Mouse (Mus musculus) testis, adult 2 months (tissue): Measurements from ENCODE around the gene Vdr. TPM values are rescaled to one million over a fixed set of nuclear protein-coding genes. Genes with fewer than 3 reads are reported as not detected.

ENCODE experiments used
- H3K27ac ChIP-seq: fragments of 200-500 bp; 2 replicates; pipeline ENCODE4 v1.5.1; 2012; ENCODE audit warnings: low read depth, low read length; ENCODE audit not compliant: control insufficient read depth, insufficient read depth
- H3K27me3 ChIP-seq: fragments of 200-500 bp; 2 replicates; pipeline ENCODE4 v1.6.1; 2012; ENCODE audit warnings: mild to moderate bottlenecking, low read length, moderate library complexity; ENCODE audit not compliant: control insufficient read depth, insufficient read depth
- H3K36me3 ChIP-seq: fragments of 200-500 bp; 2 replicates; pipeline ENCODE4 v1.6.1; 2012; ENCODE audit warnings: mild to moderate bottlenecking, low read length; ENCODE audit not compliant: control insufficient read depth, insufficient read depth
- H3K4me1 ChIP-seq: fragments of 200-500 bp; 2 replicates; pipeline ENCODE4 v1.6.1; 2012; ENCODE audit warnings: low read length; ENCODE audit not compliant: control insufficient read depth, insufficient read depth
- H3K4me3 ChIP-seq: fragments of 200-500 bp; 2 replicates; pipeline ENCODE4 v1.5.1; 2012; ENCODE audit warnings: low read depth, mild to moderate bottlenecking, low read length, moderate library complexity, mixed read lengths; ENCODE audit not compliant: control insufficient read depth
- CTCF ChIP-seq: fragments of 200-500 bp; IDR thresholded peaks from 2 replicates; pipeline ENCODE4 v1.5.1; 2012; ENCODE audit warnings: low read depth, mild to moderate bottlenecking, inconsistent platforms, low read length, moderate library complexity; ENCODE audit not compliant: control insufficient read depth, insufficient read depth, insufficient replicate concordance
- POLR2A ChIP-seq: fragments of 200-500 bp; IDR thresholded peaks from 2 replicates; pipeline ENCODE4 v1.6.1; 2012; ENCODE audit warnings: low read depth, mild to moderate bottlenecking, inconsistent platforms, low read length, moderate library complexity; ENCODE audit not compliant: control insufficient read depth
- polyA plus RNA-seq: library from polyadenylated mRNA; depleted of rRNA; stranded (reverse); fragments of >200 nt; gene quantifications from 2 replicates; pipeline ENCODE4 v1.2.3, GENCODE M21; 2012

Vdr gene
- polyA plus RNA-seq, 1 experiment, result 5.7 TPM

DNA sequence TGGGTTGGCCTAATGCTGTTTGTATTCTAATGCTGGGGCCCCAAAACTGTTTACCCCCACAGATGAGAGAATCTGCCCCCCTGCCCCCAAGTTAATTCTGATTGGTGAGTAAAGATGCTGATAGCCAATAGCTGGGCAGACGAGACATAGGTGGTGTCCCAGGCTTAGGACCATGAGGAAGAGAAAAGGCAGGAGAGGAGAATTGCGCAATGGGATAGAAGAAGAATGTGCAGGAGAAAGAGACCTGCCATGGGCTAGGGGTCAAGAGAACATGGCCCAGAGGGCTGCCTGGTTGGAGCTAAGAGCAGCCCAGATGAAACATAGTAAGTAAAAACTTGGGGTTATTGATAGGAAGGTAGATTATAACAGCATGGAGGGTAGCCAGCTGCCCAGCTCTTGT lies 29.7 kb upstream of the Vdr start:
- Histone ChIP-seq H3K27ac (no peak overlapping the region), H3K4me3 (no peak overlapping the region), H3K36me3 (no peaks in the 10 kb centered on the region), H3K27me3 (no peaks in the 10 kb centered on the region), H3K4me1 (no peaks in the 10 kb centered on the region)
- TF ChIP-seq POLR2A, result no peak
- TF ChIP-seq CTCF, result no peak

GRCm38 (mm10) chr15:97938580-97938979 lies 28.1 kb upstream of the Vdr start:
- Histone ChIP-seq H3K36me3 (no peaks in the 10 kb centered on the region), H3K4me1 (no peaks in the 10 kb centered on the region), H3K4me3 (no peak overlapping the region), H3K27ac (no peak overlapping the region), H3K27me3 (no peaks in the 10 kb centered on the region)
- TF ChIP-seq CTCF, result no peak

DNA sequence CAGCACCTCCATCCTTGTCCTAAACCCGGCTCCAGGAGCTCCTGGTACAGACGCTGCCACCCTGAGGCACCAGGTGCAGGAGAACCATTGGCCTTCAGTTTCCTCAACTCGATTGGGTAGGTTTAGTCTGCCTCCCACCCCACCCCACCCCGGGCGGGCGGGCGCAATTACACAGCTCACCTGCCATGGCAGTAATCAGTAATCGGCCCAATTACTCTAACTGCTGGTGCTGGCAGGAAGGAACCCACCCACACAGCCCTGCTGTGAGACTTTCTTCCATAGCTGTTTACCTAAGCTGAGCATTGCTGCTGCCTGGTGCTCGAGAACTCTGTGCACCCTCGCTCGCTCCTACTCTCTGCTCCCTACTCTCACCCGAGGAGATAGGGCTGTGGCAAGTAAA lies 22.0 kb upstream of the Vdr start:
- Histone ChIP-seq H3K4me1 (no peaks in the 10 kb centered on the region), H3K4me3 (no peak overlapping the region), H3K27ac (no peak overlapping the region), H3K27me3 (no peaks in the 10 kb centered on the region), H3K36me3 (no peaks in the 10 kb centered on the region)
- TF ChIP-seq POLR2A (no peak), CTCF (no peak)

DNA sequence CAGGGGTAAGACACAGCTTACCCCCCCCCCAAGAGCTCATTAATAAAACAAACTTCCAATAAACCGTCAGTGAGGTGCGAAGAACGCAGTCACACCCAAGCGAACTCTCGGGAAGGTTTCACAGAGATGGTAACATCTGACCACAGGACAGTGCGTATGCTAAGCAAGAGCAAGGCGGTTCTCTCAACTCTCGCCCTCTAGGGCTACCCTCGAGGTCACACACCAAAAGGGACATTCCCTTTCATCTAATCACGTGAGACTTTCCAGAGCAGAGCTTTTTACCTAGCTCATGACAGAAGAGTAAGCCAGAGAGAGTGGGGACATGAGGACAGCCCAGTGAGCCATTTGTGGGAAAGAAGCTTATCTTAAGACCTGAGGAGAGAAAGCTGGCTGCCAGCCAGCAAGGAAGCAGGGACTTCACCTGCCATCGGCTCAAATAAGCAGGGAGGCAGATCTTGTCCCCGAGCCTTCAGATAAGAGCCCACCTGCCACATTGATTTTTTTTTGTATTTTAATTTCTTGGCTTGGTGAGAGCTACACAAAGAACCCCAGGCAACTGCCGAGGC lies 18.9 kb upstream of the Vdr start:
- no peaks in the 10 kb centered on the region for H3K4me1 ChIP-seq
- H3K27ac ChIP-seq, result no peak overlapping the region
- no peaks in the 10 kb centered on the region for H3K36me3 ChIP-seq
- no peaks in the 10 kb centered on the region for H3K27me3 ChIP-seq
- no peak overlapping the region for H3K4me3 ChIP-seq
- TF ChIP-seq POLR2A, result no peak
- no peak for TF ChIP-seq CTCF

DNA sequence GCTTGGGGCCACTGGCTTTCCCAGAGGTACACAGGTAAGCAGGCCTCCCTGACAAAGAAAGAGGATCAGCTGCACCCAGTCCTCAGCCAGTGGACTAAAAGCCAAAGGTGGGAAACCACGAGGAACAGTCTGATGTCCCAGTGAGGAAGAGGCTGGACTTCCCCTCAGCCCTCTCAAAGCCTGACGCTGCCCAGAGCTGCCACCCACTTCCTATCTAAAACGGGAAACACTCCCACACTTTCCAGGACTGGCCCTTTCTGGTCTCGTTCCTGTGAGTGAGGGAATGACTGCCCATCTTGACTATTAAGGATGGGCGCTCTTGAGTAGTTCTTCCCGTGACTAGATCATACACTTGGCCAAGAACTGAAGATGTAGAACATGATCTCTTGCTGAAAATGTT lies 17.4 kb upstream of the Vdr start:
- H3K4me1 ChIP-seq, result no peaks in the 10 kb centered on the region
- H3K4me3 ChIP-seq, result no peak overlapping the region
- H3K27ac ChIP-seq, result no peak overlapping the region
- no peak for TF ChIP-seq CTCF
- no peak for TF ChIP-seq POLR2A
- no peaks in the 10 kb centered on the region for H3K36me3 ChIP-seq
- no peaks in the 10 kb centered on the region for H3K27me3 ChIP-seq

- H3K4me3 ChIP-seq, result no peak overlapping the region
- no peak for TF ChIP-seq POLR2A
- TF ChIP-seq CTCF, result no peak
- H3K27ac ChIP-seq, result no peak overlapping the region
- H3K4me1 ChIP-seq, result no peaks in the 10 kb centered on the region
- no peaks in the 10 kb centered on the region for H3K36me3 ChIP-seq
- H3K27me3 ChIP-seq, result no peaks in the 10 kb centered on the region
Measured at GRCm38 (mm10) chr15:97927018-97927417, 16.6 kb upstream of the Vdr start.

GRCm38 (mm10) chr15:97922421-97922820 lies 12.0 kb upstream of the Vdr start:
- Histone ChIP-seq H3K27me3 (no peaks in the 10 kb centered on the region), H3K27ac (no peak overlapping the region), H3K4me3 (no peak overlapping the region), H3K4me1 (no peaks in the 10 kb centered on the region), H3K36me3 (no peaks in the 10 kb centered on the region)
- TF ChIP-seq POLR2A, result no peak
- TF ChIP-seq CTCF, result no peak

DNA sequence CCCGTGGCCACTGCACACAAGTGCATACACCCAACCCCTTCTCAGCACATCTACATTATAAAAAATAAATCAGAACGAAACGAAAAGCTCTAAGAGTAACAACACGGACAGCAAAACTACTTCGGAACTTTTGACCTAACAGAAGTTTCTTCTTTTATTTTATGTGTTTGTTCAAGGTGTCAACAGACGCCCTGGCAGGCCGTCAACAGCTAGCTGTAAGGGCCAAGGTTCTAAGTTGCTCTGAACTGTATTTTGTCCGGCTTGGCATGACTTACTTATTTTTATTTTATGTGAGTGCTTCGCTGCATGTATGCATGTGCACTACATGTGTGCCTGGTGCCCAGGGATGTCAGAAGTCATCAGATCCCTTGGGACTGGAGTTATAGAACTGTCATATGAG lies 11.4 kb upstream of the Vdr start:
- no peak overlapping the region for H3K4me3 ChIP-seq
- no peak overlapping the region for H3K27ac ChIP-seq
- TF ChIP-seq POLR2A, result no peak
- TF ChIP-seq CTCF, result no peak
- no peaks in the 10 kb centered on the region for H3K36me3 ChIP-seq
- H3K4me1 ChIP-seq, result no peaks in the 10 kb centered on the region
- no peaks in the 10 kb centered on the region for H3K27me3 ChIP-seq
